Mouse (Mus musculus): Measurements from ENCODE around the gene Gm26992. TPM values are rescaled to one million over a fixed set of nuclear protein-coding genes. Genes with fewer than 3 reads are reported as not detected.

Gm26992 gene
- total RNA-seq, 2 experiments from 2014 or later = not detected

Other genes with a start within 250 kb of the Gm26992 start
- gene Nap1l2, start 235.4 kb upstream of the Gm26992 start, total RNA-seq (2021) = 10 to 100 TPM; 45.5 to 49.3 TPM
- gene Cdx4, start 100.6 kb upstream of the Gm26992 start, total RNA-seq (2021) = not detected
- gene Chic1, start 65.5 kb upstream of the Gm26992 start, total RNA-seq (2021) = 1 to 10 TPM; 7.5 to 9.2 TPM
- under 1 TPM in 1 of 2 experiments, not detected in 1; 0.60 TPM for gene Tsx, start 7.5 kb upstream of the Gm26992 start, total RNA-seq (2021)
- gene Zcchc13, start 208.6 kb downstream of the Gm26992 start, total RNA-seq (2021) = not detected